Mouse (Mus musculus): Measurements from ENCODE around the gene Dnajb11. TPM values are rescaled to one million over a fixed set of nuclear protein-coding genes. Genes with fewer than 3 reads are reported as not detected.

Dnajb11 gene
- total RNA-seq, 2 experiments from 2014 or later = 71.1 to 71.7 TPM

DNA sequence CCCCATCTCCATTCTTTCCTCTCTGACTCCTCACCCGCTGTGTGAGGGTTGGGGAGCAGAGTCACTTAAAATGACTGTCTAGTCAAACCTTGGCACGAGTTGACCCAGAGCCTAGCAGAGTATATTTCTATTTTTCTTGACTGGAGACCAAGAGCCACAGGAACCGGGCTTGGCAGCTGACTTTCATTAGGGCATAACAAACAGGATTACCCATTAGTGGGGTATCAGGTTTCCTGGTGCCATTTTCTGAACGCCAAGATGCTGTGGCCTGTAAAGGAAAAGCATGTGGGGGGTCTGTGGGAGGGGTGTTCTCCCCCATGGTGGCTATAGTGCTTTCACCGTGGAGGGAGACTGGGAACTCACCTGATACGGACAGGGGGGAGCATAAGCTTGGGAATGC is 23.3 kb downstream of the Dnajb11 start:
- no peak for DNase-seq (ENCODE audit: extremely low spot score in 1 of 2, low spot score in 1 of 2)

DNA sequence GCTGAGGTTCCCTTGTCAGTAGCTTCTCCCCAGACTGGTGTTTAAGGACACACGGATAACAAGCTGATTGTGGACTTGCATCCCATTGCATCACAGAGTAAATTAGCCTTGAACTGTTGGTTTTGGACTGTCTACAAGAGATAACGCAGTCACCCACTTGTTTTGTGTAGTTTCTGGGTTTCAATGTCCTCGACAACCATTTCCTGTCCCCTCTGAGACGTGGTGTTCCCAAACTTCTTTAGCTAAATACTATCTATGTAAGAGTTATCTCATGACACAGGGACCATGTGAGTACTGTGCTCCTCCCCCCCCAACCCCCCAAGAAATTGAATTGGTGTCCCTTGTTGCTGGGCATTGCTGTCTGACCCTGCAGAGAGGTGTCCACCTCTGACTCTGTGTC is 23.8 kb downstream of the Dnajb11 start:
- DNase-seq (ENCODE audit: extremely low spot score in 1 of 2, low spot score in 1 of 2) = no peak

DNA sequence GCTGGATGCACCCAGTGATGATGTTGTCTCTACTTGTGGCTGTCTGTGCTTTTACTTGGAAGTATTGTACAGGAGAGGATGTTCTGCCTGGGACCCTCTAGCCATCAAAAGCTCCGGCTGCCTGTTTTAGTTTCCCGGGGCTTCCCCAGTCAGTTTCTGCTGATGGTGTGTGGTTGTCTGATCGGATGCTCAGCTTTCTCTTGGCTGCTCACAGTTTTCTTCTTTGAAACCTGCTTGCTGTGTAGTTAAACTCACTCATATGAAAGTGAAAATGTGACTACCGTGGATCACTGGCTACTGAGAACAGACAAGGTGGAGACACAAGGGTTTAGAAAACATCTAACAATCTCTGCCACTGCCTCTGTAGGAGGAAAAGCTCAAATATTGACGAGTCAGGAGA is 25.8 kb downstream of the Dnajb11 start:
- no peak for DNase-seq (ENCODE audit: extremely low spot score in 1 of 2, low spot score in 1 of 2)

- DNase-seq (ENCODE audit: extremely low spot score in 1 of 2, low spot score in 1 of 2) = no peak
Measured at GRCm38 (mm10) chr16:22885356-22885755, 27.7 kb downstream of the Dnajb11 start.

GRCm38 (mm10) chr16:22886726-22887125 is 29.1 kb downstream of the Dnajb11 start:
- DNase-seq (ENCODE audit: extremely low spot score in 1 of 2, low spot score in 1 of 2) = no peak

DNA sequence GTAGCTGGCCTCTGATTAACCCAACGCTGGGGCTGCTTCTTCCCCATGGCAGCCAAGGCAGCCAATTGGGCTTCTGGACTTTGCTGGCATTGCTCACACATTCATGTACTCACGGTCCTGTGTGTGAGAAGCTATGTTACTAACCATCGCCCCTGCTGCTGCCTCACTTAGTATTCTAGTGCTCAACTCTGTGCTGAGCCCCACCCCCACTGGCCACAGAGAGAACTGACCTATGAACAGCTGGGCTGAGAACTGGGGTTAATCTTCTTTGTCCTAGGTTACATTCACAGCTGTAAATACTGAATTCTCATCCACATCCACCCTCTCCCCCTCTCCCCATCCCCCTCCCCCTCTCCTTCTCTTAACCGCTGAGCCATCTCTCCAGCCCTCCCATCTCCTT is 31.2 kb downstream of the Dnajb11 start:
- no peak for DNase-seq (ENCODE audit: extremely low spot score in 1 of 2, low spot score in 1 of 2)

GRCm38 (mm10) chr16:22889716-22890115 is 32.1 kb downstream of the Dnajb11 start:
- DNase-seq (ENCODE audit: extremely low spot score in 1 of 2, low spot score in 1 of 2) = no peak

- DNase-seq (ENCODE audit: extremely low spot score in 1 of 2, low spot score in 1 of 2) = no peak
Measured at GRCm38 (mm10) chr16:22890683-22891510, 33.3 kb downstream of the Dnajb11 start, which contains the start of gene Ahsg. Ahsg (plus strand) TSS chr16:22891277.

DNA sequence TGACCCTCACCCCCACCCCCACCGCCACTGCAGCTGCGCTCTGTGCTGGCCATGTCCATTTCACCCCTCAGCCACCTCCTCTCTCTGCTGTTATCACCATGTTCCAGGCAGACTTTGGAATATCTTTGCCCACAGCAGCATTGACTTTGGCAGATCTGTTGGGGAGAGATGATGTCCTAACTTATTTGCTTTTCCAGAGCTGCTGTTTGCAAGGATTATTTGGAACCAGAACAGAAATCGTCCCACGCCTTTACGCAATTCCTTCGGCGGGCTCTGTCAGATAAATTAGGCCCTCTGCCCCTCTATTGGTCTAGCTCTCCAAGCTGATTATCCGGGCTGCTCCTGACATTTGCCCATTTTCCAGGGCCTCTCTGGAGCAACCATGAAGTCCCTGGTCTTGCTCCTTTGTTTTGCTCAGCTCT is 34.1 kb downstream of the Dnajb11 start:
- DNase-seq (ENCODE audit: extremely low spot score in 1 of 2, low spot score in 1 of 2) = no peak

GRCm38 (mm10) chr16:22894095-22894494 is 36.5 kb downstream of the Dnajb11 start:
- DNase-seq (ENCODE audit: extremely low spot score in 1 of 2, low spot score in 1 of 2) = no peak

DNA sequence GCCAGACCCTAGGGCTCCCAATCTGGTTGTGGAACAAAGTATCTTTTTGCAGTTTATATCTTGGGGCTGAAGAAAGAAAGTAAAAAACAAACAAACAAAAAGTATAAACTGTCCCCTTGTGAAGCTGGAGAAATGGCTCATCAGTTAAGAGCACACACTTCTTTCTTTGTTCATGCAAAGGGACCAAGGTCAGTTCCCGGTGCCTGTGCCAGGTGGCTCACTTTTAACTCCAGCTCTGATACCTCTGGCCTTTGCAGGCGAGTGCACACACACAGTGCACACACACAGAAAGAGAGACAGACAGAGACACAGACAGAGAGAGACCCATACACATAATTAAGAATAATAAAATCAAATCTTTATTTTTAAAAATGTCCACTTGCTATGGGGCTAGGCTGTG is 39.0 kb downstream of the Dnajb11 start:
- no peak for DNase-seq (ENCODE audit: extremely low spot score in 1 of 2, low spot score in 1 of 2)

DNA sequence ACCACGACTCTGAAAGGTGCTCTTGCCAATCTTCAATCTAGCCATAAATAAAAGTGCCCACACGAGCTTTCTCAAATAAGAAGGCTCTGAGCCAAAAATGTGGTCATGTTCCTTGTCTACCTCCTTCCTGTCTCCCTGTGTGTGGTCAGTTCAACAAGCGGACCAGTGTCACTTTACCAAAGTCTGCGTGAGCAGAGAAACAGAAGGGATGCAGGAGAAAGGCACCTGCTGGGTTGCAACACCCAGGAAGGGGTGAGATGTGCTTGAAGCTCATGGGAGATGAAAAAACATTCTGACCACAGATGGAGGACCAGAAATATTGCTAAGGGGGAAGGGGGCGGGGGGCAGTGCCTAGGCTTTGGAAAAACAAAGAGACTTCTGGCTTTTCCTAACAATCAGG is 41.7 kb downstream of the Dnajb11 start:
- DNase-seq (ENCODE audit: extremely low spot score in 1 of 2, low spot score in 1 of 2) = no peak

- DNase-seq (ENCODE audit: extremely low spot score in 1 of 2, low spot score in 1 of 2) = no peak
Measured at GRCm38 (mm10) chr16:22899866-22900570, 42.4 kb downstream of the Dnajb11 start.

DNA sequence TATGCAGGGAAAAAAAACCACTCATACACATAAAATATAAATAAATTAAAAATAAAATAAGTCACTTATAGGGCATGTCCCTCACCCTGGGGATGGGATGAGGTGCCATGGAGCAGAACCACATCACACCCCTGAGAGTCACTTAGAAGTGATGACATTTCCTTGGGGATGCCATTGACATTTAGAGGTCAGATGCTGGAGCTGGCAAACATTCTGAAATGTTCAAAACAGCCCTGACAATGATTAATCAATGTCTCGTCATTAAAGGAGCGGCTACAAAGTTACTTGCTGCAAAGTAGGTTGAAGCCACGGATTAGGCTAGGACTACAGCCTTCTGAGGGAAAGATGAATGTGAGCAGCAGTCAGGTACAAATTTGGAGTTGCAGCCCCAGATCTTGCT is 43.7 kb downstream of the Dnajb11 start:
- no peak for DNase-seq (ENCODE audit: extremely low spot score in 1 of 2, low spot score in 1 of 2)

DNA sequence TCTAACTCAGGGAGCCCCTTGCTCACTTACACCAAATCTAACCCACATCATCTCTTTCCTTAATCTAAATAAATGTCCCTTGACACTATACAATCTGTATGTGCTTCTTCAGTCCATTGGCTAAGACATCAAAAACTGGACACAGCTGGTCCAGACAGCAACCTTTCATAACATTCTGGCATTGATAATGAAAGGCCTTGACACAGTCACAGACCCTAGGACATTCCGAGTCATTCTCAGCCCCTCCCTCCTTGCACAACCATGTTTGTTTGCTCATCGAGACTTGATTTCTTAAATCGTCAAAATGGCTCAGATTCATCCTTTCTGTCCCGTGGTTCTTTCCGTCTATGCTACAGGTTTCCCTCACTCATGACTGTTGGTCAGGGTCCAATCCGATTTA is 51.6 kb downstream of the Dnajb11 start:
- DNase-seq (ENCODE audit: extremely low spot score in 1 of 2, low spot score in 1 of 2) = no peak

DNA sequence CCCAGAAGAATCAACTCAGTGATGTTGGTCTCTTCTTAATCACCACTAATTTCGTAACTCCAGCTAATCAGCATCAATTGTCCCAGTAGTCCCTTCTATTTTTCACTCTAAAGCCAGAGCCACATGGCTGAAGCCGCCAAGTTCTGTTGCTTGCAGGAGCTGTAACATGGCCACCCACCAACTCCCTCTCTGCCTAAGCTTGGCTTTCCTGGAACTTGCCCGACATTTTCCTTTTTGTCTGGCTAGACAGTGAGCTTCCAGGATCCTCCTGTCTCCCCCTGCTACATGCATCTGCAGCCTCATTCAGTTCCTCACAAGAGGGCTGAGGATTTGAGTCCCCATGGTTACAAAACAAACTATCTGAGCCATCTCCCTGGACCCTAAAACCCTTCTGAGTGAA is 54.3 kb downstream of the Dnajb11 start:
- no peak for DNase-seq (ENCODE audit: extremely low spot score in 1 of 2, low spot score in 1 of 2)

DNA sequence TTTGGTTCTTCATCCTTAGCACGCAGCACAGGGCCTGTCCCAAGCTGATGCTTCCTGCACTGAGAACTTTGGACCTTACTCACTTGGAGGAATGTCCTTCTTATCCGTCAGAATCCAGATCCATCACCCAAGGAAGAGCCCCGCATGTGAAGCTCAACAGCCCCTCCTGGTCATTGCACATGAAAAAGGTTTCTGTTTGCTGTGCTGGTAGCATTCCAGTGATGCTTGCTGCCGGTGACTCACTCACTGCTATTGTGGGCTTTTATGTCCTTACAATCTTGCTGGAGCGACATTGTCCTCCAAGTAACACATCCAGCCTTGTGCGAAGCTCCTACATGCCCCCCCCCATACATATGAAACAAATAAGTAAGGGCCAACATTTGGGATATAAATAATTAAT is 55.2 kb downstream of the Dnajb11 start:
- no peak for DNase-seq (ENCODE audit: extremely low spot score in 1 of 2, low spot score in 1 of 2)

- no peak for DNase-seq (ENCODE audit: extremely low spot score in 1 of 2, low spot score in 1 of 2)
Measured at GRCm38 (mm10) chr16:22914276-22914675, 56.6 kb downstream of the Dnajb11 start.

GRCm38 (mm10) chr16:22918034-22918433 is 60.4 kb downstream of the Dnajb11 start, which contains the start of gene Fetub:
Fetub (plus strand) TSS chr16:22918334.
- no peak for DNase-seq (ENCODE audit: extremely low spot score in 1 of 2, low spot score in 1 of 2)

DNA sequence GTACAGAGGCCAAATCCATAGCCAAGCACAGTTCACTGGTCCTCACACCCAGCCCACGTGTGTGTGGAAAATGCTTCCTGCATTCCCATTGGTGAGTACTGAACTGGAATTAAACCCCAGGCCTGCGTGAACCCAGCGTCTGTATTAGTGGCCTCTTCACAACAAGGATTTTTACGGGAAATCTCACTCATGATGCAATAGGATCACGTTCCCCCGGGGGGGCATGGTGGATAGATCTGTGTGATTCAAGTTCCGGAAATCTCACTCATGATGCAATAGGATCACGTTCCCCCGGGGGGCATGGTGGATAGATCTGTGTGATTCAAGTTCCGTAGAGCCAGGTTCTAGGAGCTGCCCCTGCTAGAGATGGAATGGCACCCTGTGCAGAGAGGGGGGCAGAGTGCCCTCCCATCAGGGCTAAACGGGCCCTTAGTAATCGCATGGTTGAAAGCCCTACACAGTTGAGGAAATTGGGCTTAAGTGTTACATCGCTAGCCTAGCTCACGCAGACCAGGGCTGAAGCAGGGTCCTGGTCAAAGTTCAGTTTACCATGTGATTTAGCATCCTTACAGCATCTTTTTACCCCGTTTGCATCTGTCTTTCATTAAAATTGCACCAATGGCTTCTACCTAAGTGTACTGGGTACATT is 61.1 kb downstream of the Dnajb11 start:
- DNase-seq (ENCODE audit: extremely low spot score in 1 of 2, low spot score in 1 of 2) = no peak

Measured in layer of hippocampus, postnatal 25 days (tissue).